In the genomic region with DNA sequence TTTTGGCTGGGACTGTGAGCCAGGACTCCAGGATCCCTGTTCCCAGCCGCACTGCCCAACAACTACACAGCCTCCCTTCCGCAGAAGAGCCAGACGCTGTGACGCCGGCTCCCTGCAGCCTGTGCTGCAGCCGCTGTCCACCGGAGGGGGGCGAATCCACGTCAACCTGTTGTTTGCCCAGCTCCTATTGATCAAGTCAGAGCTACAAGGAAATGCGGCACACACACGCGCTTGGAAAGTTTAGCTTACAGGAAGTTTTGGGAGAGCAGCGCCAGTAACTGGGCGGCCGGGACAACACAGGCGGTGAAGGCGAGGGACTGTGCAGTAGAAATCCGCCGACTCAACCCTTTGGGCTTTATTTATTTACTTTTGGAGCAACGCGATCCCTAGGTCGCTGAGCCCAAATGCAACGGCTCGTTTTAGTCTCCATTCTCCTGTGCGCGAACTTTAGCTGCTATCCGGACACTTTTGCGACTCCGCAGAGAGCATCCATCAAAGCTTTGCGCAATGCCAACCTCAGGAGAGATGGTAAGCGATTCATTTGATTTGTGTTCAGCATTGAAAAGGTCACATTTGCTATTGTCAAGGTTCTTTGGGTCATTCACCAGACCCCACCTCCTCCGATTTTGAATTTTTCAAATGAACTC, we compare ENCODE assay signal across 8 mouse cellular contexts. TPM values are rescaled to one million over a fixed set of nuclear protein-coding genes. Genes with fewer than 3 reads are reported as not detected.
A peak's percentile ranks its signal among the peaks of the same experiment; 100 is the strongest.
DNase-seq lines count a peak whose midpoint lies in the region; ATAC-seq and TF ChIP-seq lines count a peak whose summit lies in the region.

A gene (plus strand): TSS at position 194 of the 647 bp plus-strand sequence.

- H3K4me1 ChIP-seq in megakaryocyte, embryonic 14.5 days = 0 out of 2 replicates have a peak, but pooled peaks cover 3% of the 10 kb centered on the region
- peaks cover 2% of the 10 kb centered on the region for H3K4me1 ChIP-seq in embryonic fibroblast, embryonic 13.5 days (ENCODE audit: control insufficient read depth, insufficient read depth, low read length)
- H3K4me1 ChIP-seq in heart, embryonic 11.5 days (ENCODE audit: control insufficient read depth, insufficient read depth, low read length) = no peaks in the 10 kb centered on the region
- 0 out of 2 replicates have a peak, but pooled peaks cover 4% of the 10 kb centered on the region for H3K4me1 ChIP-seq in liver, embryonic 13.5 days (replicated peaks)
- H3K4me1 ChIP-seq in neural tube, embryonic 12.5 days = peaks cover 10% of the 10 kb centered on the region; the same call in 1 of the 2 replicates

- WGBS in heart, embryonic 11.5 days (ENCODE audit: insufficient replicate concordance) = 3% methylated on average over 32 of the region's 32 CpGs
- 3% methylated on average over 32 of the region's 32 CpGs for WGBS in liver, embryonic 13.5 days (ENCODE audit: insufficient replicate concordance)
- WGBS in neural tube, embryonic 12.5 days = 3% methylated on average over 32 of the region's 32 CpGs

- H3K27me3 ChIP-seq in megakaryocyte, embryonic 14.5 days (replicated peaks) = peaks cover 4% of the 10 kb centered on the region
- H3K27me3 ChIP-seq in heart, embryonic 11.5 days (ENCODE audit: control insufficient read depth, insufficient read depth, low read length) = no peaks in the 10 kb centered on the region
- no peaks in the 10 kb centered on the region for H3K27me3 ChIP-seq in liver, embryonic 13.5 days
- H3K27me3 ChIP-seq in neural tube, embryonic 12.5 days (replicated peaks) = no peaks in the 10 kb centered on the region

- H3K9me3 ChIP-seq in megakaryocyte, embryonic 14.5 days = peaks cover 7% of the 10 kb centered on the region; the same call in 1 of the 2 replicates
- H3K9me3 ChIP-seq in heart, embryonic 11.5 days (replicated peaks; ENCODE audit: control insufficient read depth, low read length) = no peaks in the 10 kb centered on the region
- no peaks in the 10 kb centered on the region for H3K9me3 ChIP-seq in liver, embryonic 13.5 days (replicated peaks)
- H3K9me3 ChIP-seq in neural tube, embryonic 12.5 days = no peaks in the 10 kb centered on the region

- peak within 1 kb of the TSS; percentile 67 for H3K9ac ChIP-seq in heart, embryonic 11.5 days (ENCODE audit: low read depth, low read length)
- no peak within 1 kb of the TSS for H3K9ac ChIP-seq in liver, embryonic 13.5 days
- H3K9ac ChIP-seq in neural tube, embryonic 12.5 days = peak within 1 kb of the TSS; percentile 38

- ATAC-seq in megakaryocyte, adult 5-6 weeks (ENCODE audit: poor library complexity, severe bottlenecking) = no peak
- peak; percentile 91 for ATAC-seq in heart, embryonic 11.5 days (replicated peaks; ENCODE audit: insufficient number of reproducible peaks, low FRiP score, low TSS enrichment)
- peak; percentile 80 for ATAC-seq in liver, embryonic 13.5 days (ENCODE audit: low read depth)
- ATAC-seq in neural tube, embryonic 12.5 days (ENCODE audit: low FRiP score, low read depth) = peak; percentile 94

- no peak within 1 kb of the TSS for H3K27ac ChIP-seq in embryonic fibroblast, embryonic 13.5 days (ENCODE audit: insufficient read depth, low read length)
- H3K27ac ChIP-seq in heart, embryonic 11.5 days (ENCODE audit: low read depth, low read length) = peak within 1 kb of the TSS; percentile 47; the same call in 1 of the 2 replicates
- H3K27ac ChIP-seq in liver, embryonic 13.5 days = no peak within 1 kb of the TSS
- H3K27ac ChIP-seq in neural tube, embryonic 12.5 days = no peak within 1 kb of the TSS

- TF ChIP-seq CTCF in embryonic fibroblast, embryonic 13.5 days (IDR thresholded peaks at IDR 0.05; ENCODE audit: borderline replicate concordance, insufficient read depth, low read length) = peak; percentile 59; the same call in 1 of the 2 replicates

- peak within 1 kb of the TSS; percentile 67 for H3K4me2 ChIP-seq in heart, embryonic 11.5 days
- peak within 1 kb of the TSS; percentile 63 for H3K4me2 ChIP-seq in liver, embryonic 13.5 days
- peak within 1 kb of the TSS; percentile 69 for H3K4me2 ChIP-seq in neural tube, embryonic 12.5 days (replicated peaks)

- 0 out of 2 replicates have a peak, but pooled peaks have one; percentile 18 for TF ChIP-seq POLR2A in embryonic fibroblast, embryonic 13.5 days (IDR thresholded peaks at IDR 0.05; ENCODE audit: low read depth, low read length)

- DNase-seq in kidney, adult 9 months = peak; percentile 74
- DNase-seq in liver, embryonic 13.5 days = no peak
- peak; percentile 55 to 70 for DNase-seq in urinary bladder, postnatal 36 days (ENCODE audit: low spot score in 2 of 2)

- H3K36me3 ChIP-seq in megakaryocyte, embryonic 14.5 days (replicated peaks; ENCODE audit: low read length) = no peaks in the 10 kb centered on the region
- H3K36me3 ChIP-seq in heart, embryonic 11.5 days (ENCODE audit: control insufficient read depth, insufficient read depth, low read length) = no peaks in the 10 kb centered on the region
- H3K36me3 ChIP-seq in liver, embryonic 13.5 days = no peaks in the 10 kb centered on the region
- H3K36me3 ChIP-seq in neural tube, embryonic 12.5 days = no peaks in the 10 kb centered on the region

- peak within 1 kb of the TSS; percentile 59 for H3K4me3 ChIP-seq in megakaryocyte, embryonic 14.5 days (replicated peaks)
- peak within 1 kb of the TSS; percentile 61 for H3K4me3 ChIP-seq in embryonic fibroblast, embryonic 13.5 days (ENCODE audit: insufficient read depth, low read length)
- peak within 1 kb of the TSS; percentile 57 for H3K4me3 ChIP-seq in heart, embryonic 11.5 days (ENCODE audit: low read depth, low read length)
- H3K4me3 ChIP-seq in liver, embryonic 13.5 days (replicated peaks) = peak within 1 kb of the TSS; percentile 37
- H3K4me3 ChIP-seq in neural tube, embryonic 12.5 days = peak within 1 kb of the TSS; percentile 39

RNA-seq across cellular contexts. Expression of the gene that starts here (rescaled TPM):
- polyA plus RNA-seq in megakaryocyte, embryonic 14.5 days (2012; ENCODE audit: insufficient read depth, low replicate concordance) = not detected in 2 replicates
- 0.23 TPM in 1 of 2 replicates, not detected in the other for total RNA-seq in megakaryocyte, adult 5-6 weeks (2015)
- not detected in 2 replicates for total RNA-seq in megakaryocyte, adult 5-6 weeks (2017)
- 20.3 and 20.4 TPM in 2 replicates for polyA plus RNA-seq in embryonic fibroblast, embryonic 13.5 days (2011; ENCODE audit: insufficient read length, low read depth, missing spikeins)
- 10.3 and 13.1 TPM in 2 replicates for polyA plus RNA-seq in heart, embryonic 11.5 days (2014; fragmentation: Nextera tagmentation; extraction: Ambion mirVana)
- 0.65 and 0.71 TPM in 2 replicates for polyA plus RNA-seq in liver, embryonic 13.5 days (2015; fragmentation: Nextera tagmentation; extraction: Ambion mirVana)
- 2.6 and 3.4 TPM in 2 replicates for polyA plus RNA-seq in neural tube, embryonic 12.5 days (2016; fragmentation: Nextera tagmentation; extraction: Ambion mirVana)

Comparison
In these comparisons a context has a peak if more than half of its experiments do, and no peak if none do; other contexts are left out.
1. Peak in ATAC-seq, H3K4me3 ChIP-seq and H3K4me2 ChIP-seq in liver, embryonic 13.5 days; RNA of the gene not detected or under 1 TPM.